Mouse (Mus musculus) left cerebral cortex, adult 18-20 months (tissue): ENCODE data around the gene Lpin2. TPM values are rescaled to one million over a fixed set of nuclear protein-coding genes. Genes with fewer than 3 reads are reported as not detected.

ENCODE experiments used
- DNase-seq, 2 experiments: peaks; one replicate each; pipeline ENCODE4 v3.0.0; 2021 to 2022; ENCODE audit warnings: low spot score in 2 of 2, mixed read lengths in 1 of 2
- total RNA-seq, 2 experiments: library from RNA; stranded (reverse); gene quantifications; 2 replicates each; pipeline ENCODE4 v1.2.3; 2021

The Lpin2 gene
- total RNA-seq, 2 experiments from 2014 or later = 77.7 to 89.3 TPM

- no peak for DNase-seq
Measured at GRCm38 (mm10) chr17:71256806-71257536, 74.6 kb downstream of the Lpin2 start.

- DNase-seq = no peak
Measured at GRCm38 (mm10) chr17:71259727-71260126, 77.4 kb downstream of the Lpin2 start.

GRCm38 (mm10) chr17:71260658-71261057, 78.3 kb downstream of the Lpin2 start:
- no peak for DNase-seq

GRCm38 (mm10) chr17:71263136-71263535, 80.8 kb downstream of the Lpin2 start:
- DNase-seq = no peak

GRCm38 (mm10) chr17:71264739-71265138, 82.4 kb downstream of the Lpin2 start:
- no peak for DNase-seq

- DNase-seq = no peak
Measured at GRCm38 (mm10) chr17:71265336-71266051, 83.1 kb downstream of the Lpin2 start.

- DNase-seq = no peak
Measured at GRCm38 (mm10) chr17:71267374-71267773, 85.0 kb downstream of the Lpin2 start.

- no peak for DNase-seq
Measured at GRCm38 (mm10) chr17:71268152-71268551, 85.8 kb downstream of the Lpin2 start.

GRCm38 (mm10) chr17:71268599-71268998, 86.2 kb downstream of the Lpin2 start:
- no peak for DNase-seq

GRCm38 (mm10) chr17:71273901-71274300, 91.5 kb downstream of the Lpin2 start:
- no peak for DNase-seq

GRCm38 (mm10) chr17:71276771-71277170, 94.4 kb downstream of the Lpin2 start:
- no peak for DNase-seq

GRCm38 (mm10) chr17:71277701-71278491, 95.5 kb downstream of the Lpin2 start:
- no peak for DNase-seq

GRCm38 (mm10) chr17:71282716-71283115, 100.4 kb downstream of the Lpin2 start:
- DNase-seq = no peak

GRCm38 (mm10) chr17:71283237-71283636, 100.9 kb downstream of the Lpin2 start:
- no peak for DNase-seq

GRCm38 (mm10) chr17:71284890-71285289, 102.5 kb downstream of the Lpin2 start:
- DNase-seq = no peak

- no peak for DNase-seq
Measured at GRCm38 (mm10) chr17:71285929-71286328, 103.6 kb downstream of the Lpin2 start.

- no peak for DNase-seq
Measured at GRCm38 (mm10) chr17:71287586-71287985, 105.2 kb downstream of the Lpin2 start.

GRCm38 (mm10) chr17:71288145-71288758, 105.9 kb downstream of the Lpin2 start:
- DNase-seq = no peak

GRCm38 (mm10) chr17:71288808-71289548, 106.6 kb downstream of the Lpin2 start:
- no peak for DNase-seq

GRCm38 (mm10) chr17:71289572-71290176, 107.3 kb downstream of the Lpin2 start:
- DNase-seq = no peak
